Mouse (Mus musculus) liver, embryonic 16.5 days (tissue): Measurements from ENCODE around the gene Sbf2. TPM values are rescaled to one million over a fixed set of nuclear protein-coding genes. Genes with fewer than 3 reads are reported as not detected.
"Not testable (repeated sequence)": the region's sequence is repeated elsewhere in the genome, so short reads cannot be mapped to it uniquely, and the experiment has no call there.

Source experiments
- ATAC-seq: fragments of 200-750 bp; cut with Nextera tagmentation; 2 replicates; pipeline ENCODE4 v1.8.0; 2017; ENCODE audit warnings: low read depth, mild to moderate bottlenecking, moderate number of reproducible peaks, moderate library complexity
- H3K27ac ChIP-seq: fragments of 300-500 bp; sonication (generic); 2 replicates; pipeline ENCODE4 v1.5.1; 2014; ENCODE audit warnings: mild to moderate bottlenecking, low read length
- H3K27me3 ChIP-seq: fragments of 300-500 bp; sonication (generic); 2 replicates; pipeline ENCODE4 v1.6.1; 2014; ENCODE audit warnings: low read depth, low read length, mixed read lengths; ENCODE audit not compliant: control insufficient read depth, insufficient read depth
- H3K36me3 ChIP-seq: fragments of 300-500 bp; sonication (generic); 2 replicates; pipeline ENCODE4 v1.6.1; 2014; ENCODE audit warnings: mild to moderate bottlenecking; ENCODE audit not compliant: control insufficient read depth, insufficient read depth
- H3K4me1 ChIP-seq: fragments of 300-500 bp; sonication (generic); 2 replicates; pipeline ENCODE4 v1.6.1; 2014; ENCODE audit warnings: low read depth, low read length, mixed read lengths; ENCODE audit not compliant: control insufficient read depth
- H3K4me2 ChIP-seq: fragments of 300-500 bp; sonication (generic); 2 replicates; pipeline ENCODE4 v1.6.1; 2014; ENCODE audit warnings: low read depth, low read length, mixed read lengths
- H3K4me3 ChIP-seq: fragments of 300-500 bp; sonication (generic); 2 replicates; pipeline ENCODE4 v1.5.1; 2014; ENCODE audit warnings: low read depth, mild to moderate bottlenecking, low read length
- H3K9ac ChIP-seq: fragments of 300-500 bp; sonication (generic); 2 replicates; pipeline ENCODE4 v1.6.1; 2014; ENCODE audit warnings: low read depth, low read length
- H3K9me3 ChIP-seq: fragments of 300-500 bp; sonication (generic); replicated peaks from 2 replicates; pipeline ENCODE4 v1.6.1; 2016; ENCODE audit warnings: low read length; ENCODE audit not compliant: control insufficient read depth
- WGBS: fragments of 180-500 bp; shearing (Covaris S2); extraction: QIAGEN DNeasy Blood & Tissue Kit; methylation state at CpG from one replicate; pipeline ENCODE4 v1.1.7; 2014; ENCODE audit not compliant: insufficient replicate concordance; 5-methylcytosine and 5-hydroxymethylcytosine counted together
- polyA plus RNA-seq: library from polyadenylated mRNA; unstranded; fragments of >200 nt; fragmentation: Nextera tagmentation; extraction: Ambion mirVana; gene quantifications from 2 replicates; pipeline ENCODE4 v1.2.1, GENCODE M21; 2015

Gene Sbf2
- polyA plus RNA-seq, 1 experiment from 2014 or later, result 7.3 TPM

DNA sequence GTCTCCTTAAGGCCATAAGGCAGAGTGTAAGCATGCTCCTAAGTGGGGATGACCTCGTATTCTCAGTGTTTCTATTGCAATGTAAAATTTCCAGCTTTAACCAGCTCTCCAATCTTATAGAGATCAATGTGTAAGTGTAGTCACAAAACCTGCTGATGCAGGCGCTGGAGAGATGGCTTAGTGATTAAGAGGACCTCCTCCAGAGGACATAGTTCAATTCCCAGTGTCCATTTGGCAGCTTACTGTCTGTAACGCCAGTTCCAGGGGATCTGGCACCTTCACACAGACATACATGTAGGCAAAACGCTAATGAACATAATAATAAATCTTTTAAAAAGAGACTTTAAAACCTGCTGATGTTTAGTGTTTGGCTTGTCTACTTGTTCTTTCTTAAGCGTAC, 200.4 kb downstream of the Sbf2 start:
- Histone ChIP-seq H3K27me3 (no peaks in the 10 kb centered on the region), H3K27ac (no peak overlapping the region), H3K4me2 (no peak overlapping the region), H3K4me1 (no peaks in the 10 kb centered on the region), H3K9ac (no peak overlapping the region), H3K36me3 (no peaks in the 10 kb centered on the region), H3K9me3 (no peaks in the 10 kb centered on the region), H3K4me3 (no peak overlapping the region)
- WGBS, result 66% methylated on average over 5 of the region's 5 CpGs
- no peak for ATAC-seq

DNA sequence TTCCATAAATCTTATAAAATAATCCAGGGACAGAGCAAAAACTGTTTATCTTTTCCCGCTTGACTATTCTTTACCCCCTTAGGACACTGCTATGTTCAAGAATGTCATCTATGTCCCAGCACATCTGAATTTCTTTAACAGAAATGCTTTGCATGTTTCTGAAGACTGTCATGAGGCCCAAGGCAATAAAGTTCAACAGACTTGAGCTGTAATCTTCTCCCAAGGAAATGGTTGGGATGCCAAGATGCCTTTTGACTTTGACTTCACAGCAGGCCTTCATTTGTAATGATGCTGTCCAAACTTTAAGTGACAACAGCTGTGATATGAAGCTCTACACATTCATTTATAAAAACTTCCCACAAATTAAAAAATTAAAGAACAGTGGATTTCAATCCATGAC, 212.6 kb downstream of the Sbf2 start:
- no peak overlapping the region for H3K4me3 ChIP-seq
- no peak overlapping the region for H3K9ac ChIP-seq
- H3K27me3 ChIP-seq, result no peaks in the 10 kb centered on the region
- H3K4me2 ChIP-seq, result no peak overlapping the region
- ATAC-seq, result no peak
- no peaks in the 10 kb centered on the region for H3K4me1 ChIP-seq
- no peak overlapping the region for H3K27ac ChIP-seq
- H3K9me3 ChIP-seq, result no peaks in the 10 kb centered on the region
- no peaks in the 10 kb centered on the region for H3K36me3 ChIP-seq
- WGBS, result 63% methylated on average over 1 of the region's 1 CpGs

DNA sequence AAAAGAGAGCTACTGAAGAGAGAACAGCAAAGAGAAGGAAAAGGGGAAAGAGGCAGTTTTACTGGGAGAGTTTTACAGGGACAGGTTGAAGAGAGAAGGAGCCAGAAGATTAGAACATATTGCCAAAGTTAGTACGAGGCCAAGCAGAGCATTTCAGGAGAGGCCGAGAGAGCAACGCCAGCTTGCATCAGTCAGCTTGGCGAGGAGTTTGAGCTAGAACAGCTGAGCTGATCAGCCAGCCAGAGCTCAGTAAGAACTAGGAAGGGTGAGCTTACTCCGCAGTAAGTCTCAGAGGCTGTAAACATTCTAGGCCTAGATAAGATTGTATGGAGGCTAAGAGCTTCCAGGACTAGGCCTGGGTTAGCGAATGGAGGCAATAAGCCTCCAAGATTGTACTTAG, 222.1 kb downstream of the Sbf2 start:
- Histone ChIP-seq H3K36me3 (no peaks in the 10 kb centered on the region), H3K4me1 (no peaks in the 10 kb centered on the region)
- WGBS, result 61% methylated on average over 6 of the region's 6 CpGs

GRCm38 (mm10) chr7:110391632-110392031, 223.1 kb downstream of the Sbf2 start:
- Histone ChIP-seq H3K4me1 (no peaks in the 10 kb centered on the region), H3K9ac (no peak overlapping the region), H3K27me3 (no peaks in the 10 kb centered on the region), H3K9me3 (no peaks in the 10 kb centered on the region), H3K36me3 (no peaks in the 10 kb centered on the region), H3K27ac (no peak overlapping the region), H3K4me2 (no peak overlapping the region), H3K4me3 (no peak overlapping the region)
- 52% methylated on average over 2 of the region's 2 CpGs for WGBS
- ATAC-seq, result no peak

More for the DNA sequence above, 222.1 kb downstream of the Sbf2 start:
- Histone ChIP-seq H3K9me3 (no peaks in the 10 kb centered on the region), H3K9ac (no peak overlapping the region), H3K27me3 (no peaks in the 10 kb centered on the region), H3K4me2 (no peak overlapping the region), H3K4me3 (no peak overlapping the region), H3K27ac (no peak overlapping the region)
- ATAC-seq, result no peak

- not testable (repeated sequence) for H3K27ac ChIP-seq, ATAC-seq, H3K9me3 ChIP-seq, H3K4me1 ChIP-seq, H3K4me3 ChIP-seq, H3K4me2 ChIP-seq, H3K36me3 ChIP-seq, H3K9ac ChIP-seq, H3K27me3 ChIP-seq
- 20% methylated on average over 2 of the region's 2 CpGs for WGBS
These were observed 225.8 kb downstream of the Sbf2 start for GRCm38 (mm10) chr7:110388889-110389288.

DNA sequence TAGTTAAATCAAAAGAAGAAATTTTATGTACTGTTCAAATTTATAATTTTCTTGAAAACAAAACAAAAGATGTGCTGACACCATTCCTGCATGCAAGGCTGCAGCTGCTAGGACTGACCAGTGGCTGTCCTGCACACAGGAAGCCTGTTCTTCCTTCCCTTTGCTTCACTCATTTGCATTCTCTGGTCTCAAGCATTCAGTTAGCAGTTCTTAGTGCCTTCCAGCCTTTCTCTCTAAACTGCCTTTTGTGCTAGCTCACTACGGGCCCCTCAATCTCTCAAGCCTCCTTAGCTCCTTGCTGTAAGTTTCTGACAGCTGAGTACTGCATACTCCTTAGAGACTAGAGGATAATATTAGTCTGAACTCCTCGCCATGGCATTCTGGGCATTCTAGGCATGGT, 227.2 kb downstream of the Sbf2 start:
- H3K27ac ChIP-seq, result no peak overlapping the region
- WGBS, result 21% methylated on average over 2 of the region's 2 CpGs
- H3K36me3 ChIP-seq, result no peaks in the 10 kb centered on the region
- H3K4me1 ChIP-seq, result no peaks in the 10 kb centered on the region
- no peak overlapping the region for H3K4me3 ChIP-seq
- H3K4me2 ChIP-seq, result no peak overlapping the region
- no peaks in the 10 kb centered on the region for H3K27me3 ChIP-seq
- H3K9me3 ChIP-seq, result no peaks in the 10 kb centered on the region
- no peak overlapping the region for H3K9ac ChIP-seq
- ATAC-seq, result no peak

GRCm38 (mm10) chr7:110385482-110385881, 229.2 kb downstream of the Sbf2 start:
- ATAC-seq, result no peak
- Histone ChIP-seq H3K4me3 (no peak overlapping the region), H3K36me3 (no peaks in the 10 kb centered on the region), H3K27me3 (no peaks in the 10 kb centered on the region), H3K9ac (no peak overlapping the region), H3K4me1 (no peaks in the 10 kb centered on the region), H3K4me2 (no peak overlapping the region), H3K9me3 (no peaks in the 10 kb centered on the region), H3K27ac (no peak overlapping the region)
- WGBS, result 65% methylated on average over 1 of the region's 1 CpGs

GRCm38 (mm10) chr7:110384343-110384742, 230.4 kb downstream of the Sbf2 start:
- ATAC-seq, result no peak
- H3K27ac ChIP-seq, result no peak overlapping the region
- H3K36me3 ChIP-seq, result no peaks in the 10 kb centered on the region
- no peaks in the 10 kb centered on the region for H3K27me3 ChIP-seq
- no peak overlapping the region for H3K4me3 ChIP-seq
- no peaks in the 10 kb centered on the region for H3K4me1 ChIP-seq
- H3K4me2 ChIP-seq, result no peak overlapping the region
- H3K9me3 ChIP-seq, result no peaks in the 10 kb centered on the region
- H3K9ac ChIP-seq, result no peak overlapping the region

GRCm38 (mm10) chr7:110381625-110382024, 233.1 kb downstream of the Sbf2 start:
- Histone ChIP-seq H3K9me3 (no peaks in the 10 kb centered on the region), H3K27ac (no peak overlapping the region), H3K4me2 (no peak overlapping the region), H3K4me3 (no peak overlapping the region), H3K9ac (no peak overlapping the region), H3K27me3 (no peaks in the 10 kb centered on the region), H3K4me1 (no peaks in the 10 kb centered on the region), H3K36me3 (no peaks in the 10 kb centered on the region)
- WGBS, result 54% methylated on average over 3 of the region's 3 CpGs
- no peak for ATAC-seq
